In the genomic region with DNA sequence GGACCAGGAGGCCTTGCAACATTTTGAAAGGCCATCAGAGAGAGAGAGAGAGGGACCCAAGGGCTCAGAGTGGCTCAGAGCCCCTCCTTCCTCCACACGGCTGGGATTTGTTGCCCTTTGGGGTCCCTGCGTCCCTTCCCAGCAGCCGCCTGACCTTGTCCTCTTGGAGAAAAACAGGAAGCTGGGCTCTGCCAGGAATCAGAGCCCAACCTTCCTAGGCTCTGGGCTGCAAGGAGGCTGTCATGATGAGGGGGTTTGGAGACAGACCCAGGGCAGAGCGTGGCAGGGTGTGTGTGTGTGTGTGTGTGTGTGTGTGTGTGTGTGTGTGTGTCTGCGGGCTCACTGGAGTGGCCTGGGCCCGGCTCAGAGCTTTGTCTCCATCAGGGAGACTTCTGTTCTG, we compare ENCODE assay signal across 8 mouse cellular contexts. TPM values are rescaled to one million over a fixed set of nuclear protein-coding genes. Genes with fewer than 3 reads are reported as not detected.
DNase-seq lines count a peak whose midpoint lies in the region; ATAC-seq lines count a peak whose summit lies in the region.

No protein-coding gene starts in this region.

- no peak overlapping the region for H3K9ac ChIP-seq in forebrain, embryonic 15.5 days (replicated peaks)
- H3K9ac ChIP-seq in liver, embryonic 15.5 days: no peak overlapping the region

- H3K27me3 ChIP-seq in forebrain, embryonic 10.5 days (ENCODE audit: poor library complexity, severe bottlenecking): no peaks in the 10 kb centered on the region
- H3K27me3 ChIP-seq in forebrain, embryonic 15.5 days: no peaks in the 10 kb centered on the region
- H3K27me3 ChIP-seq in liver, embryonic 15.5 days: no peaks in the 10 kb centered on the region

- H3K4me1 ChIP-seq in forebrain, embryonic 10.5 days: peaks cover 12% of the 10 kb centered on the region
- H3K4me1 ChIP-seq in forebrain, embryonic 15.5 days: 0 out of 2 replicates have a peak, but pooled peaks cover 4% of the 10 kb centered on the region
- peaks cover 9% of the 10 kb centered on the region; the same call in 1 of the 2 replicates for H3K4me1 ChIP-seq in liver, embryonic 15.5 days (replicated peaks)

- no peaks in the 10 kb centered on the region for H3K9me3 ChIP-seq in forebrain, embryonic 10.5 days
- no peaks in the 10 kb centered on the region for H3K9me3 ChIP-seq in forebrain, embryonic 15.5 days
- H3K9me3 ChIP-seq in liver, embryonic 15.5 days (replicated peaks): no peaks in the 10 kb centered on the region

- H3K4me2 ChIP-seq in forebrain, embryonic 15.5 days (replicated peaks): no peak overlapping the region
- no peak overlapping the region for H3K4me2 ChIP-seq in liver, embryonic 15.5 days

- peak overlapping the region; percentile 65 for H3K27ac ChIP-seq in forebrain, embryonic 10.5 days
- no peak overlapping the region for H3K27ac ChIP-seq in forebrain, embryonic 15.5 days (replicated peaks)
- H3K27ac ChIP-seq in liver, embryonic 15.5 days (replicated peaks): no peak overlapping the region

- DNase-seq in forebrain, embryonic 10.5 days (ENCODE audit: extremely low spot score, low spot score): no peak
- peak; percentile 33 for DNase-seq in embryo, embryonic 10.5 days (ENCODE audit: low spot score)
- DNase-seq in heart, postnatal 10 days: peak; percentile 47 to 69
- DNase-seq in spleen, postnatal 4 days (ENCODE audit: low spot score in 2 of 2): no peak
- DNase-seq in Muller cell, postnatal 12 days (ENCODE audit: inconsistent ontology term): no peak

- no peak overlapping the region for H3K4me3 ChIP-seq in forebrain, embryonic 10.5 days
- no peak overlapping the region for H3K4me3 ChIP-seq in forebrain, embryonic 15.5 days
- no peak overlapping the region for H3K4me3 ChIP-seq in liver, embryonic 15.5 days (replicated peaks)

- intact Hi-C loops in heart, postnatal 10 days (cut with DNase I): no loop called here

- WGBS in forebrain, embryonic 10.5 days: 68% methylated on average over 6 of the region's 6 CpGs
- WGBS in forebrain, embryonic 15.5 days: 61% methylated on average over 6 of the region's 6 CpGs
- WGBS in liver, embryonic 15.5 days (ENCODE audit: insufficient replicate concordance): 56% methylated on average over 6 of the region's 6 CpGs

- H3K36me3 ChIP-seq in forebrain, embryonic 10.5 days (replicated peaks): no peaks in the 10 kb centered on the region
- H3K36me3 ChIP-seq in forebrain, embryonic 15.5 days: no peaks in the 10 kb centered on the region
- no peaks in the 10 kb centered on the region for H3K36me3 ChIP-seq in liver, embryonic 15.5 days (replicated peaks)

- ATAC-seq in forebrain, embryonic 15.5 days (replicated peaks): no peak
- 0 out of 2 replicates have a peak, but pooled peaks have one; percentile 18 for ATAC-seq in liver, embryonic 15.5 days (ENCODE audit: insufficient read depth)
- ATAC-seq in erythroblast, adult 5-6 weeks (replicated peaks; ENCODE audit: low FRiP score, poor library complexity, severe bottlenecking): no peak

RNA-seq across cellular contexts. Expression of gene Map3k14, which starts 18.7 kb away (rescaled TPM):
- 4.0 TPM in 2 replicates for polyA plus RNA-seq in forebrain, embryonic 10.5 days (2016; fragmentation: Nextera tagmentation; extraction: Ambion mirVana)
- polyA plus RNA-seq in forebrain, embryonic 15.5 days (2015; fragmentation: Nextera tagmentation; extraction: Ambion mirVana): 3.7 and 3.9 TPM in 2 replicates
- total RNA-seq in heart, postnatal 10 days (2021): 1 to 10 TPM; 3.8 to 4.3 TPM
- polyA plus RNA-seq in liver, embryonic 15.5 days (2015; fragmentation: Nextera tagmentation; extraction: Ambion mirVana): 0.47 and 0.77 TPM in 2 replicates
- total RNA-seq in erythroblast, adult 5-6 weeks (2015; ENCODE audit: low replicate concordance): 1.5 and 2.7 TPM in 2 replicates
- total RNA-seq in erythroblast, adult 5-6 weeks (2017; ENCODE audit: low replicate concordance): 2.8 and 4.3 TPM in 2 replicates

Comparison
In these comparisons a context has a peak if more than half of its experiments do, and no peak if none do; other contexts are left out.
1. DNase-seq: peak in embryo, embryonic 10.5 days (single experiment) and heart, postnatal 10 days (2 of 2); none in forebrain, embryonic 10.5 days (single experiment), spleen, postnatal 4 days (0 of 2) and Muller cell, postnatal 12 days (single experiment).